Mouse (Mus musculus): ENCODE measurements around the gene Erbin.

Erbin gene

GRCm38 (mm10) chr13:103912351-103912750, 8.0 kb downstream of the Erbin start:
- DNase-seq (ENCODE audit: low spot score in 2 of 2): no peak

GRCm38 (mm10) chr13:103910598-103910997, 9.7 kb downstream of the Erbin start:
- DNase-seq (ENCODE audit: low spot score in 2 of 2): no peak

- no peak for DNase-seq (ENCODE audit: low spot score in 2 of 2)
These were observed 10.4 kb downstream of the Erbin start for GRCm38 (mm10) chr13:103909894-103910293.

GRCm38 (mm10) chr13:103900015-103900414, 20.3 kb downstream of the Erbin start:
- DNase-seq (ENCODE audit: low spot score in 2 of 2): no peak

- no peak for DNase-seq (ENCODE audit: low spot score in 2 of 2)
These were observed 22.7 kb downstream of the Erbin start for GRCm38 (mm10) chr13:103897606-103898005.

- DNase-seq (ENCODE audit: low spot score in 2 of 2): no peak
These were observed 27.2 kb downstream of the Erbin start for GRCm38 (mm10) chr13:103893065-103893464.

GRCm38 (mm10) chr13:103890038-103890437, 30.3 kb downstream of the Erbin start:
- no peak for DNase-seq (ENCODE audit: low spot score in 2 of 2)

- no peak for DNase-seq (ENCODE audit: low spot score in 2 of 2)
These were observed 33.8 kb downstream of the Erbin start for GRCm38 (mm10) chr13:103886503-103886902.

GRCm38 (mm10) chr13:103881200-103881599, 39.1 kb downstream of the Erbin start:
- DNase-seq (ENCODE audit: low spot score in 2 of 2): no peak

- DNase-seq (ENCODE audit: low spot score in 2 of 2): no peak
These were observed 43.6 kb downstream of the Erbin start for GRCm38 (mm10) chr13:103876743-103877142.

- no peak for DNase-seq (ENCODE audit: low spot score in 2 of 2)
These were observed 44.3 kb downstream of the Erbin start for GRCm38 (mm10) chr13:103875823-103876514.

GRCm38 (mm10) chr13:103870786-103871185, 49.5 kb downstream of the Erbin start:
- DNase-seq (ENCODE audit: low spot score in 2 of 2): no peak

- DNase-seq (ENCODE audit: low spot score in 2 of 2): no peak
These were observed 50.2 kb downstream of the Erbin start for GRCm38 (mm10) chr13:103870117-103870516.

GRCm38 (mm10) chr13:103868875-103869274, 51.4 kb downstream of the Erbin start:
- no peak for DNase-seq (ENCODE audit: low spot score in 2 of 2)

GRCm38 (mm10) chr13:103862041-103862440, 58.3 kb downstream of the Erbin start:
- DNase-seq (ENCODE audit: low spot score in 2 of 2): no peak

GRCm38 (mm10) chr13:103859041-103859440, 61.3 kb downstream of the Erbin start:
- no peak for DNase-seq (ENCODE audit: low spot score in 2 of 2)

GRCm38 (mm10) chr13:103847614-103848013, 72.7 kb downstream of the Erbin start:
- DNase-seq (ENCODE audit: low spot score in 2 of 2): no peak

- DNase-seq (ENCODE audit: low spot score in 2 of 2): no peak
These were observed 78.8 kb downstream of the Erbin start for GRCm38 (mm10) chr13:103841287-103842201.

GRCm38 (mm10) chr13:103838619-103839018, 81.7 kb downstream of the Erbin start:
- DNase-seq (ENCODE audit: low spot score in 2 of 2): no peak

- DNase-seq (ENCODE audit: low spot score in 2 of 2): no peak
These were observed 90.6 kb downstream of the Erbin start for GRCm38 (mm10) chr13:103829623-103830135.

- no peak for DNase-seq (ENCODE audit: low spot score in 2 of 2)
These were observed 98.0 kb downstream of the Erbin start for GRCm38 (mm10) chr13:103822270-103822669.

GRCm38 (mm10) chr13:103819377-103819776, 100.9 kb downstream of the Erbin start:
- no peak for DNase-seq (ENCODE audit: low spot score in 2 of 2)

- no peak for DNase-seq (ENCODE audit: low spot score in 2 of 2)
These were observed 102.4 kb downstream of the Erbin start for GRCm38 (mm10) chr13:103817935-103818334.
